Mouse (Mus musculus) hindbrain, embryonic 16.5 days (tissue): ENCODE results near the gene Btbd35f5. TPM values are rescaled to one million over a fixed set of nuclear protein-coding genes. Genes with fewer than 3 reads are reported as not detected.
"Not testable (repeated sequence)": the region's sequence is repeated elsewhere in the genome, so short reads cannot be mapped to it uniquely, and the experiment has no call there.

ENCODE experiments used
- ATAC-seq: fragments of 200-750 bp; cut with Nextera tagmentation; 2 replicates; pipeline ENCODE4 v1.8.0; 2017; ENCODE audit warnings: moderate TSS enrichment, moderate library complexity
- H3K27ac ChIP-seq: fragments of 300-500 bp; sonication (generic); 2 replicates; pipeline ENCODE4 v1.5.1; 2014; ENCODE audit warnings: low read depth, mild to moderate bottlenecking, control low read depth, low read length, moderate library complexity
- H3K27me3 ChIP-seq: fragments of 300-500 bp; sonication (generic); replicated peaks from 2 replicates; pipeline ENCODE4 v1.6.1; 2014; ENCODE audit warnings: low read length; ENCODE audit not compliant: control insufficient read depth, insufficient read depth
- H3K36me3 ChIP-seq: fragments of 300-500 bp; sonication (generic); 2 replicates; pipeline ENCODE4 v1.6.1; 2014; ENCODE audit warnings: mild to moderate bottlenecking, low read length, moderate library complexity, mixed read lengths; ENCODE audit not compliant: control insufficient read depth, insufficient read depth
- H3K4me1 ChIP-seq: fragments of 300-500 bp; sonication (generic); 2 replicates; pipeline ENCODE4 v1.6.1; 2014; ENCODE audit warnings: low read depth, low read length; ENCODE audit not compliant: control insufficient read depth, insufficient read depth
- H3K4me2 ChIP-seq: fragments of 300-500 bp; sonication (generic); 2 replicates; pipeline ENCODE4 v1.6.1; 2014; ENCODE audit warnings: mild to moderate bottlenecking, low read length, control low read depth, moderate library complexity
- H3K4me3 ChIP-seq: fragments of 300-500 bp; sonication (generic); 2 replicates; pipeline ENCODE4 v1.5.1; 2014; ENCODE audit warnings: mild to moderate bottlenecking, low read length, control low read depth, moderate library complexity
- H3K9ac ChIP-seq: fragments of 300-500 bp; sonication (generic); 2 replicates; pipeline ENCODE4 v1.6.1; 2014; ENCODE audit warnings: low read depth, mild to moderate bottlenecking, control low read depth, low read length, moderate library complexity
- H3K9me3 ChIP-seq: fragments of 300-500 bp; sonication (generic); 2 replicates; pipeline ENCODE4 v1.6.1; 2014; ENCODE audit warnings: mild to moderate bottlenecking, low read length, moderate library complexity; ENCODE audit not compliant: control insufficient read depth
- WGBS: fragments of 180-500 bp; shearing (Covaris S2); extraction: QIAGEN DNeasy Blood & Tissue Kit; methylation state at CpG from one replicate; pipeline ENCODE4 v1.1.7; 2014; 5-methylcytosine and 5-hydroxymethylcytosine counted together
- polyA plus RNA-seq: library from polyadenylated mRNA; unstranded; fragments of >200 nt; fragmentation: Nextera tagmentation; extraction: Ambion mirVana; gene quantifications from 2 replicates; pipeline ENCODE4 v1.2.1, GENCODE M21; 2015

Gene Btbd35f5
- not detected in 2 replicates for polyA plus RNA-seq

GRCm38 (mm10) chrX:32973597-32973996 is at the start of gene Btbd35f5:
Btbd35f5 (plus strand) TSS chrX:32973897.
- not testable (repeated sequence) for H3K4me1 ChIP-seq, H3K27ac ChIP-seq, H3K27me3 ChIP-seq, H3K9me3 ChIP-seq, H3K4me3 ChIP-seq, H3K36me3 ChIP-seq, ATAC-seq, H3K9ac ChIP-seq, H3K4me2 ChIP-seq
- no CpG with 5 or more reads among the region's 3 CpGs for WGBS

- not testable (repeated sequence) for H3K4me2 ChIP-seq, H3K9ac ChIP-seq, H3K4me3 ChIP-seq, H3K36me3 ChIP-seq, H3K27me3 ChIP-seq, H3K9me3 ChIP-seq, ATAC-seq, H3K4me1 ChIP-seq, H3K27ac ChIP-seq
- no CpG with 5 or more reads among the region's 1 CpGs for WGBS
These were observed 32.2 kb upstream of the Btbd35f5 start, which contains the start of gene Gm21789 for GRCm38 (mm10) chrX:32941468-32941867. Gm21789 (plus strand) TSS chrX:32941768.

Other genes with a start within 250 kb of the Btbd35f5 start
- gene Btbd35f21, start 247.8 kb upstream of the Btbd35f5 start, polyA plus RNA-seq: not detected in 2 replicates
- not detected in 2 replicates for gene Btbd35f30, start 79.3 kb upstream of the Btbd35f5 start, polyA plus RNA-seq
- not detected in 2 replicates for gene Gm21789, start 32.1 kb upstream of the Btbd35f5 start, polyA plus RNA-seq